Mouse (Mus musculus): ENCODE results near the gene Celf3. TPM values are rescaled to one million over a fixed set of nuclear protein-coding genes. Genes with fewer than 3 reads are reported as not detected.

Celf3 gene
- 1.7 and 1.8 TPM in 2 replicates for polyA plus RNA-seq (2015; fragmentation: Nextera tagmentation; extraction: Ambion mirVana)

DNA sequence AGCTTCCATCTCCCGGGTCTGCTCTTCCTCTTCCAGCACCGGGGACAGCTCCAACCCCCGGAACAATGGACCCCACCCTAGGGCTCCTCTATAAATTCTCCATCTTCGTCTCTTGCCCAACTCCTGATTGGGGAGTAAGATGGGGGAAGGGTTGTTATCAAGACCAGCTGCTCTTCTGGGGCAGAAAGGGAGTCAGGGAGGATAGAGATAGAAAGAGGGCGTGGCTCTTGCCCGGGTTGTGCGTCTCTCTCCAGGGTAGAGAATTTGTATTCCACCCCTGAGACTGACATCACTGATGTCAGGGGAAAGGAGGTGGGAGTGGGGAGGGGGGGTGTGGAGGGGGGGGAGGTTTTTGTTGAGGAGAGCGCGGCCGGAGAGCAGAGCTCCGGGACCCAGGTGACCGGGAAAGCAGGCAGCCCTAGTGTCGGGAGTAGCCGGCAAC is at the start of gene Celf3:
TSS of gene Celf3 (plus strand) at position 315 of the 442 bp plus-strand sequence.
- Histone ChIP-seq H3K4me2 (ENCODE audit: low read depth, low read length) (no peak within 1 kb of the TSS), H3K4me3 (ENCODE audit: low read length) (no peak within 1 kb of the TSS), H3K9ac (ENCODE audit: low read length) (no peak within 1 kb of the TSS), H3K27ac (ENCODE audit: low read length) (no peak within 1 kb of the TSS), H3K27me3 (ENCODE audit: control insufficient read depth, insufficient read depth, low read length) (peaks cover 33% of the 10 kb centered on the region), H3K4me1 (ENCODE audit: control insufficient read depth, insufficient read depth, low read length) (peaks cover 17% of the 10 kb centered on the region), H3K36me3 (ENCODE audit: control insufficient read depth, insufficient read depth) (no peaks in the 10 kb centered on the region), H3K9me3 (replicated peaks; ENCODE audit: control insufficient read depth, low read length) (no peaks in the 10 kb centered on the region)
- WGBS = under 1% methylated on average over 12 of the region's 14 CpGs
- no peak for ATAC-seq (replicated peaks; ENCODE audit: extremely low read depth, insufficient read depth, low FRiP score)

DNA sequence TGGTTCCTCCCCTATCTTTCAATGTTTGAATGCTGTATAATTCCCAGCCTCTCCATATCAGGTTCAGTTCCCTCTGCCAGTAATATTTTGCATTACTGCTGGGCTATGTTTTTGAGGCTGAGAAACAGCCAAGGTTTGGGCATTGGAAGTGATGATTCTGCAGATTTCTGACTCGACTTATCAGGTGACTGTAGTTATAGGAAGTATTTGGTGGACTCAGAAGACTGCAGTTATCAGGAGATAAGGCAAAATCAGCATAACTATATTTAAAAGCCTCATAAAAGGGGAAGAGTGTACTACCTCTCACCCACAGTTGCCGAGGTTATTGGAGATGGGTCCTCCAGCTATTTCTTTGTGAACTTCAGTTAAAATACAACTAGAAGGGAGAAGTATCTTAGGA is 47.1 kb upstream of the Celf3 start:
- H3K4me1 ChIP-seq (ENCODE audit: control insufficient read depth, insufficient read depth, low read length) = no peaks in the 10 kb centered on the region
- H3K4me2 ChIP-seq (ENCODE audit: low read depth, low read length) = no peak overlapping the region
- 46% methylated on average over 2 of the region's 2 CpGs for WGBS
- ATAC-seq (replicated peaks; ENCODE audit: extremely low read depth, insufficient read depth, low FRiP score) = no peak
- no peaks in the 10 kb centered on the region for H3K36me3 ChIP-seq (ENCODE audit: control insufficient read depth, insufficient read depth)
- no peaks in the 10 kb centered on the region for H3K27me3 ChIP-seq (ENCODE audit: control insufficient read depth, insufficient read depth, low read length)
- no peak overlapping the region for H3K27ac ChIP-seq (ENCODE audit: low read length)
- no peak overlapping the region for H3K4me3 ChIP-seq (ENCODE audit: low read length)
- no peaks in the 10 kb centered on the region for H3K9me3 ChIP-seq (replicated peaks; ENCODE audit: control insufficient read depth, low read length)
- H3K9ac ChIP-seq (ENCODE audit: low read length) = no peak overlapping the region

DNA sequence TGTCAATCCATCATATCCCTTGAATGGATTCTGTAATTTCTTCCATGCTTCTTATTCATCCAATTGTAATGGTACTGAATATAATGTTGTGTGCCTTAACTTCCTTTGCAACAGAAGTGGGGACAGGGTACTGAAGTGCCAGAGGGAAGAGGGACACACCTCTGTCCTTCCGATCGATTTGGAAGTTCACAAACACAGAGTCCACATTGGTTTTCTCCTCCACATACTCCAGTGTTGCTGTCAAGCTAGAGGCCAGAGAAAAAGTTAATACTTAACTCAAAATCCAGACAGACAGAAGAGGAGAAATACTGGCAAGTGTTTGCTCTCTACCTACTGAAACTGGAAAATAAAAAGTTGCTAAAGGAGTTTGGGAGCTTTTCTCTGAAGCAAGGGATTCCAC is 43.8 kb upstream of the Celf3 start:
- H3K27me3 ChIP-seq (ENCODE audit: control insufficient read depth, insufficient read depth, low read length) = no peaks in the 10 kb centered on the region
- no peak overlapping the region for H3K4me3 ChIP-seq (ENCODE audit: low read length)
- no peak overlapping the region for H3K27ac ChIP-seq (ENCODE audit: low read length)
- WGBS = 77% methylated on average over 2 of the region's 2 CpGs
- no peak overlapping the region for H3K4me2 ChIP-seq (ENCODE audit: low read depth, low read length)
- no peak overlapping the region for H3K9ac ChIP-seq (ENCODE audit: low read length)
- H3K36me3 ChIP-seq (ENCODE audit: control insufficient read depth, insufficient read depth) = no peaks in the 10 kb centered on the region
- no peaks in the 10 kb centered on the region for H3K4me1 ChIP-seq (ENCODE audit: control insufficient read depth, insufficient read depth, low read length)
- no peak for ATAC-seq (replicated peaks; ENCODE audit: extremely low read depth, insufficient read depth, low FRiP score)
- H3K9me3 ChIP-seq (replicated peaks; ENCODE audit: control insufficient read depth, low read length) = no peaks in the 10 kb centered on the region

DNA sequence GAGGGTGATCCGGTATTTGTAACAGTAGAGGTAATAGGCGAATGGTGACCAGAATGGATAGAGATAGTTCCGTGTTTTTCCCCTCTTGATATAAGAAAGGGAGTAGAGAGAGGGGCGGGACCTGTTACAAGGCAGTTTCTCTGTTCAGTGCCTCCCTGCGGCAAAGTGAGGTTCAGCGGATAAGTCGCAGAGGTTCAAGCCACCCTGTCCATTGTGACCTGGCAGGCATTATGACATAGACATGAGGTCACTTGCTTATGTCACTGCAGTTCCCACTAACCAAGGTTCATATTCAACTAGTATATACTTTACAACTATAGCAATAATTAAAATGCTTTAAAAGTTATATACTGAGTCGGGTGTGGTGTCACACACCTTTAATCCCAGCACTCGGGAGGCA is 41.7 kb upstream of the Celf3 start:
- no peak for ATAC-seq (replicated peaks; ENCODE audit: extremely low read depth, insufficient read depth, low FRiP score)
- H3K4me1 ChIP-seq (ENCODE audit: control insufficient read depth, insufficient read depth, low read length) = no peaks in the 10 kb centered on the region
- H3K4me2 ChIP-seq (ENCODE audit: low read depth, low read length) = no peak overlapping the region
- no peaks in the 10 kb centered on the region for H3K36me3 ChIP-seq (ENCODE audit: control insufficient read depth, insufficient read depth)
- no peak overlapping the region for H3K9ac ChIP-seq (ENCODE audit: low read length)
- no peak overlapping the region for H3K4me3 ChIP-seq (ENCODE audit: low read length)
- H3K27me3 ChIP-seq (ENCODE audit: control insufficient read depth, insufficient read depth, low read length) = no peaks in the 10 kb centered on the region
- no peaks in the 10 kb centered on the region for H3K9me3 ChIP-seq (replicated peaks; ENCODE audit: control insufficient read depth, low read length)
- WGBS = 71% methylated on average over 9 of the region's 9 CpGs
- no peak overlapping the region for H3K27ac ChIP-seq (ENCODE audit: low read length)

DNA sequence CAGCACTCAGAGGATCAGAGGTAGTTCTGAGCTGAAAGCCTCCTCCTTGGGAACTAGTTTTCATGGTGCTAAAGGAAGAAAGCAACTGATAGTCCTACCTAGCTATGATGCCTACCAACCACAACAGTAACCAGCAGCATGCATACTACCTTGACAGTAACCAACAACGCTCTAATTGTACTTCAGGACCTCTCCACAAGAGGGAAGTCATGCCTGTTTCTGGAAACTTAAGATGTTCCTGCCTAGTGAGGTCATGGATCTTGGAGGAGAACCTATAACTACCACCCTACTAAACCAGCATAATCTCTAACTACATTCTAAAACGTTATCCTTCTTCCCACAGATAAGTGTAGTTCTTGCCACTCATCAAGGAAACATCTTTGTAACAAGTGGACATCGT is 36.9 kb upstream of the Celf3 start:
- WGBS = 38% methylated on average over 3 of the region's 3 CpGs
- Histone ChIP-seq H3K27me3 (ENCODE audit: control insufficient read depth, insufficient read depth, low read length) (no peaks in the 10 kb centered on the region), H3K4me2 (ENCODE audit: low read depth, low read length) (no peak overlapping the region), H3K9me3 (replicated peaks; ENCODE audit: control insufficient read depth, low read length) (no peaks in the 10 kb centered on the region), H3K9ac (ENCODE audit: low read length) (no peak overlapping the region), H3K4me1 (ENCODE audit: control insufficient read depth, insufficient read depth, low read length) (peaks cover 7% of the 10 kb centered on the region), H3K4me3 (ENCODE audit: low read length) (no peak overlapping the region), H3K36me3 (ENCODE audit: control insufficient read depth, insufficient read depth) (peaks cover 5% of the 10 kb centered on the region), H3K27ac (ENCODE audit: low read length) (no peak overlapping the region)
- no peak for ATAC-seq (replicated peaks; ENCODE audit: extremely low read depth, insufficient read depth, low FRiP score)

DNA sequence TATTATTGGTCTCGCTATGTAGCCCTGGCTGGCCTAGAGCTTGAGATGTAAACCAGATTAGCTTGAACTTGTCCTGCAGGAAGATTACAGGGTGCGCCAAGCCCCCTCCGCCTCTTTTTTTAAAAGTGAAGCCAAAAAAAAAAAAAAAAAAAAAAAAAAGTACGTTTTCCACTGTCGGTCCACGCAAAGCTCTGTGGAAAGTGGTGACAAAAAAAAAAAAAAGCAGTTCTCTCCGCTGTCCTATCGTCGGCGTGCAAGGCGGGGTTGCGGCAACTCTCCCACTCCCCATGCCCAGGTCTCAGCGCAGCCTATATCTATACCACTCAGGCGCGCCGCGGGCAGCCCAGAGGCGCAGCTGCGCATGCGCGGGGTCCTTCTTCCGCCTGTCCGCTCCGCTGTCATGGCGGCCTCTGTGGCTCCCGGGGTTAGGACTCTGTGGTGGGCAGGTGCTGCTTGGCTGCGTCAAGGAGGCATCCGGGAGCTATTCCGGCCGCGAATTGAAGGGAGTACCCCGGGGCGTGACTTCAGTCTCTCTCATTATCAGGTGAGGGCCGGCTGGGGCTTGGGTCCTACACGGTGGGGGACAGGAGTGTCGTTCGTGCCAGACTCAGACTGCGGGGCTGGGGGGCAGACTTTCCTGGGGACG is 35.0 kb upstream of the Celf3 start, which contains the start of gene Mrpl9:
TSS of gene Mrpl9 (plus strand) at position 368 of the 646 bp plus-strand sequence.
- peak; percentile 97 for ATAC-seq (replicated peaks; ENCODE audit: extremely low read depth, insufficient read depth, low FRiP score)
- Histone ChIP-seq H3K27ac (ENCODE audit: low read length) (peak within 1 kb of the TSS; percentile 79), H3K9ac (ENCODE audit: low read length) (peak within 1 kb of the TSS; percentile 97), H3K27me3 (ENCODE audit: control insufficient read depth, insufficient read depth, low read length) (no peaks in the 10 kb centered on the region), H3K4me2 (ENCODE audit: low read depth, low read length) (peak within 1 kb of the TSS; percentile 94), H3K36me3 (ENCODE audit: control insufficient read depth, insufficient read depth) (peaks cover 24% of the 10 kb centered on the region), H3K4me3 (ENCODE audit: low read length) (peak within 1 kb of the TSS; percentile 97), H3K9me3 (replicated peaks; ENCODE audit: control insufficient read depth, low read length) (no peaks in the 10 kb centered on the region), H3K4me1 (ENCODE audit: control insufficient read depth, insufficient read depth, low read length) (peaks cover 7% of the 10 kb centered on the region)
- under 1% methylated on average over 38 of the region's 39 CpGs for WGBS

DNA sequence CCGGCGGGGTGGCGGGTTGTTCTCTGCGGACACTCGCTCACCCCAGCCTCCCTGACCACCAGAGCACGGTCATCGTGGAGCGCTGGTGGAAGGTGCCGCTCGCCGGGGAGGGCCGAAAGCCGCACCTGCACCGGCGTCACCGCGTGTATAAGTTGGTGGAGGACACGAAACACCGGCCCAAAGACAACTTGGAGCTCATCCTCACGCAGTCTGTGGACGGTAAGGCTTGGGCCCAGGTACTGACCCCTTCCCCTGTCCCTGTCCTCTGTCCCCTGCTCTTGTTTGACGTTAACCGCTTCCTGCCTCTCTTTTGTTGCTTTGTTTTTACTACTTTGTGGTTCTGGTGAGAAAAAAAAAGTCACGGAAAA is 34.5 kb upstream of the Celf3 start, which contains the start of gene Oaz3:
TSS of gene Oaz3 (minus strand) at position 319 of the 368 bp plus-strand sequence.
- Histone ChIP-seq H3K9ac (ENCODE audit: low read length) (peak within 1 kb of the TSS; percentile 97), H3K27me3 (ENCODE audit: control insufficient read depth, insufficient read depth, low read length) (no peaks in the 10 kb centered on the region), H3K36me3 (ENCODE audit: control insufficient read depth, insufficient read depth) (peaks cover 28% of the 10 kb centered on the region), H3K27ac (ENCODE audit: low read length) (peak within 1 kb of the TSS; percentile 79), H3K9me3 (replicated peaks; ENCODE audit: control insufficient read depth, low read length) (no peaks in the 10 kb centered on the region), H3K4me3 (ENCODE audit: low read length) (peak within 1 kb of the TSS; percentile 97), H3K4me2 (ENCODE audit: low read depth, low read length) (peak within 1 kb of the TSS; percentile 94), H3K4me1 (ENCODE audit: control insufficient read depth, insufficient read depth, low read length) (peaks cover 7% of the 10 kb centered on the region)
- under 1% methylated on average over 24 of the region's 24 CpGs for WGBS
- peak; percentile 43 for ATAC-seq (replicated peaks; ENCODE audit: extremely low read depth, insufficient read depth, low FRiP score)

DNA sequence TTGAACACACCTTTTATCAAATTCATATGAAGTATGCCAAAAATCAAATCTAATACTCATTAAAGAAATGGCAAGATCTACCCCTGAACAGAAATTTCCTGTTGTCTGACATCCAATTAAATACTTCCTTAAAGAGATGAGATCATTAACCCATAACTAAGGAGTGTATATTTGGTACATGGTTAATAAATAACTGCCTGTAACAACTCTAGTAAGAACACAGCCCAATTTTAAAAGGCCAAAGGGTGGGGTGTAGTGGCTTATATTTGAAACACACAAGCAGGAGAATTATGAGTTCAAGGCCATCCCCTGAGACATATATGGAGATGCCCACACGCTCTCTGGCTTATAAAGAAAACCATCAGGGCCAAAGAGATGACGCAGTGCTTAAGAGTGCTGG is 28.7 kb upstream of the Celf3 start:
- no peak overlapping the region for H3K27ac ChIP-seq (ENCODE audit: low read length)
- no peak overlapping the region for H3K9ac ChIP-seq (ENCODE audit: low read length)
- no peak overlapping the region for H3K4me2 ChIP-seq (ENCODE audit: low read depth, low read length)
- H3K4me1 ChIP-seq (ENCODE audit: control insufficient read depth, insufficient read depth, low read length) = peaks cover under 1% of the 10 kb centered on the region; the same call in 1 of the 2 replicates
- 97% methylated on average over 2 of the region's 2 CpGs for WGBS
- H3K27me3 ChIP-seq (ENCODE audit: control insufficient read depth, insufficient read depth, low read length) = no peaks in the 10 kb centered on the region
- H3K36me3 ChIP-seq (ENCODE audit: control insufficient read depth, insufficient read depth) = peaks cover 38% of the 10 kb centered on the region
- no peaks in the 10 kb centered on the region for H3K9me3 ChIP-seq (replicated peaks; ENCODE audit: control insufficient read depth, low read length)
- no peak overlapping the region for H3K4me3 ChIP-seq (ENCODE audit: low read length)
- no peak for ATAC-seq (replicated peaks; ENCODE audit: extremely low read depth, insufficient read depth, low FRiP score)

DNA sequence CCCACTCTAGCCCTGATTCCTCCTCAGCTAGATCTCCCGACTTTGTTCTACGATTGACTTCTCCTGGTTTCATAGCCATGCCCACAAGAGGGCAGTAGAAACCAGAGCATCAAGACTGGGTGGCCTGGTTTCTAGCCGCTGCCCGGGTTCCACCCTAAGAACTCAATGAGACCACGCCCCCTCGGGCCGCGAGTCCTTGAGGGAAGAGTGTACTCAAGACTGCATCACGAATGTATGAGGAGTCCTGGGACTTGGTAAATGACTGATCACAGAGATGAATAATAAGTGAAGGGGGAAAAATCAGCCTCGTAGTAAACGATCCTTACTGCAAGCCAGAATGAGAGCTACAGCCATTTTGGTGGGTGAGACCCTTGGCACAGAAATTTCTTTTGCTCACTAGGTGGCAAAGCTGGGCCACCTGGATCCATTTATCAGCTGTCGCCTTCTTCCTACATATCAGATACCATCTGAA is 21.5 kb upstream of the Celf3 start:
- peak overlapping the region; percentile 44 for H3K4me3 ChIP-seq (ENCODE audit: low read length)
- peaks cover 10% of the 10 kb centered on the region for H3K27me3 ChIP-seq (ENCODE audit: control insufficient read depth, insufficient read depth, low read length)
- peak overlapping the region; percentile 60 for H3K4me2 ChIP-seq (ENCODE audit: low read depth, low read length)
- H3K9me3 ChIP-seq (replicated peaks; ENCODE audit: control insufficient read depth, low read length) = no peaks in the 10 kb centered on the region
- WGBS = 2% methylated on average over 12 of the region's 12 CpGs
- peak; percentile 79 for ATAC-seq (replicated peaks; ENCODE audit: extremely low read depth, insufficient read depth, low FRiP score)
- H3K27ac ChIP-seq (ENCODE audit: low read length) = no peak overlapping the region
- no peaks in the 10 kb centered on the region for H3K36me3 ChIP-seq (ENCODE audit: control insufficient read depth, insufficient read depth)
- no peak overlapping the region for H3K9ac ChIP-seq (ENCODE audit: low read length)
- no peaks in the 10 kb centered on the region for H3K4me1 ChIP-seq (ENCODE audit: control insufficient read depth, insufficient read depth, low read length)

Data from heart, embryonic 16.5 days (tissue).